Mouse (Mus musculus) intestine, embryonic 14.5 days (tissue): ENCODE data around the gene Ddost. TPM values are rescaled to one million over a fixed set of nuclear protein-coding genes. Genes with fewer than 3 reads are reported as not detected.

Source experiments
- ATAC-seq: fragments of 200-750 bp; cut with Nextera tagmentation; replicated peaks from 2 replicates; pipeline ENCODE4 v1.8.0; 2017; ENCODE audit warnings: low read depth, moderate number of reproducible peaks, moderate TSS enrichment, moderate library complexity; ENCODE audit not compliant: low FRiP score, low TSS enrichment
- DNase-seq: peaks from one replicate; pipeline ENCODE4 v3.0.0-alpha.2; 2018; ENCODE audit warnings: low spot score
- H3K27ac ChIP-seq: fragments of 300-500 bp; sonication (generic); 2 replicates; pipeline ENCODE4 v1.5.1; 2014; ENCODE audit warnings: low read depth, mild to moderate bottlenecking, control low read depth
- H3K27me3 ChIP-seq: fragments of 300-500 bp; sonication (generic); replicated peaks from 2 replicates; pipeline ENCODE4 v1.6.1; 2014; ENCODE audit warnings: low read length, control low read depth; ENCODE audit not compliant: control insufficient read depth, insufficient read depth
- H3K36me3 ChIP-seq: fragments of 300-500 bp; sonication (generic); 2 replicates; pipeline ENCODE4 v1.6.1; 2014; ENCODE audit warnings: low read length, control low read depth; ENCODE audit not compliant: control insufficient read depth, insufficient read depth
- H3K4me1 ChIP-seq: fragments of 300-500 bp; sonication (generic); replicated peaks from 2 replicates; pipeline ENCODE4 v1.6.1; 2014; ENCODE audit warnings: low read length, control low read depth, mixed read lengths; ENCODE audit not compliant: control insufficient read depth, insufficient read depth
- H3K4me2 ChIP-seq: fragments of 300-500 bp; sonication (generic); 2 replicates; pipeline ENCODE4 v1.6.1; 2014; ENCODE audit warnings: low read length
- H3K4me3 ChIP-seq: fragments of 300-500 bp; sonication (generic); 2 replicates; pipeline ENCODE4 v1.5.1; 2014; ENCODE audit warnings: low read depth, low read length, control low read depth, mixed read lengths
- H3K9ac ChIP-seq: fragments of 300-500 bp; sonication (generic); 2 replicates; pipeline ENCODE4 v1.6.1; 2014; ENCODE audit warnings: mild to moderate bottlenecking, low read length
- H3K9me3 ChIP-seq: fragments of 300-500 bp; sonication (generic); 2 replicates; pipeline ENCODE4 v1.6.1; 2016; ENCODE audit warnings: low read length, control low read depth; ENCODE audit not compliant: control insufficient read depth
- WGBS: fragments of 180-500 bp; shearing (Covaris S2); extraction: QIAGEN DNeasy Blood & Tissue Kit; methylation state at CpG from one replicate; pipeline ENCODE4 v1.1.7; 2014; 5-methylcytosine and 5-hydroxymethylcytosine counted together
- microRNA-seq: library from miRNA; unstranded; fragments of <30 nt; microRNA quantifications from one replicate; pipeline ENCODE4, GENCODE M21; 2016
- polyA plus RNA-seq: library from polyadenylated mRNA; unstranded; fragments of >200 nt; fragmentation: Nextera tagmentation; extraction: Ambion mirVana; gene quantifications from 2 replicates; pipeline ENCODE4 v1.2.1, GENCODE M21; 2014

Ddost gene
- polyA plus RNA-seq, 1 experiment from 2014 or later, result 351 TPM

DNA sequence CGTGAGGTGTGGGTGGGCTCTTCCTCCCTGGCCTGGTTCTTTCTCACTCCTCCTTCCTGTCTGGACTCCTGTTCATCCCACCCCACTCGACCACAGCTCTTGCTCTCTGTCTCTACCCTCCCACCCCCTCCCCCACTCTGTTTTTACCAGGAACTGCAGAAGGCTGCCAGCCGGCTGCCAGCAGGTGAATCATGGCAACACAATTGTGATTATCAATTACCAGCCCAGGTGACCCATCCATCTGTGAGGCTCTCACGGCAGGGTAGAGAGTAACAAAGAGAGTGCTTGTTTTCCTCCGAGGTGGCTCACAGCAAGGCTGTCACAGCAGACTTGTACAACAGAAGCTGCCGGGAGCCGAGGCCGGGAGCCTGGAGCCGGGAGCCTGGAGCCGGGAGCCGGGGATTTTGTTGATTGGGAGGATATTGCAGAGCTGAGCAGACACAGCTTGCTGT, 56.9 kb downstream of the Ddost start:
- Histone ChIP-seq H3K27me3 (no peaks in the 10 kb centered on the region), H3K4me2 (no peak overlapping the region), H3K4me3 (no peak overlapping the region), H3K27ac (no peak overlapping the region), H3K9ac (no peak overlapping the region), H3K9me3 (no peaks in the 10 kb centered on the region), H3K4me1 (no peaks in the 10 kb centered on the region), H3K36me3 (no peaks in the 10 kb centered on the region)
- no peak for ATAC-seq
- 11% methylated on average over 11 of the region's 11 CpGs for WGBS
- no peak for DNase-seq

Small RNA genes lying within 50 kb of the gene (microRNA-seq; reads per million reads assigned to microRNA genes)
- not detected for gene Gm27646
- 0.85 reads per million, percentile 4 among the genes with 10 or more reads in this experiment for gene Mir7019

Other genes starting within 250 kb of the Ddost start
- gene Hp1bp3, start 88.4 kb upstream of the Ddost start, polyA plus RNA-seq, result 154 and 158 TPM in 2 replicates
- 1.0 and 1.2 TPM in 2 replicates for gene Sh2d5, start 54.3 kb upstream of the Ddost start, polyA plus RNA-seq
- 0.69 and 1.0 TPM in 2 replicates for gene Kif17, start 54.3 kb upstream of the Ddost start, polyA plus RNA-seq
- 19.3 and 20.5 TPM in 2 replicates for gene Pink1, start 21.6 kb downstream of the Ddost start, polyA plus RNA-seq
- gene Cda, start 63.3 kb downstream of the Ddost start, polyA plus RNA-seq, result 12.3 and 17.5 TPM in 2 replicates
- gene Fam43b, start 91.8 kb downstream of the Ddost start, polyA plus RNA-seq, result 0.07 TPM in 2 replicates
- 19.4 and 20.1 TPM in 2 replicates for gene Mul1, start 129.9 kb downstream of the Ddost start, polyA plus RNA-seq
- gene Camk2n1, start 149.6 kb downstream of the Ddost start, polyA plus RNA-seq, result 5.3 and 5.9 TPM in 2 replicates